Mouse (Mus musculus) MEL (cell line): ENCODE measurements around the gene Sdhaf4. TPM values are rescaled to one million over a fixed set of nuclear protein-coding genes. Genes with fewer than 3 reads are reported as not detected.

Source experiments
- DNase-seq: peaks from one replicate; pipeline ENCODE4 v3.0.0; 2011; ENCODE audit warnings: low read depth, low spot score
- H3K27ac ChIP-seq: 2 replicates; pipeline ENCODE4 v1.5.1; 2012; ENCODE audit warnings: low read depth, mild to moderate bottlenecking, control low read depth, low read length, moderate library complexity; ENCODE audit not compliant: control insufficient read depth
- H3K27me3 ChIP-seq, 2 experiments: fragments of 150-350 bp in 1 of 2; sonication (generic) in 1 of 2; 2 replicates each; pipeline ENCODE4 v1.6.1; 2012; ENCODE audit warnings: low read length in 2 of 2, mild to moderate bottlenecking in 2 of 2, improper control_type of control experiment in 1 of 2, moderate library complexity in 1 of 2; ENCODE audit not compliant: insufficient read depth in 2 of 2, control insufficient read depth in 1 of 2
- H3K36me3 ChIP-seq, 2 experiments: 2 replicates each; pipeline ENCODE4 v1.6.1; 2012 to 2014; ENCODE audit warnings: low read length in 2 of 2, improper control_type of control experiment in 1 of 2, inconsistent platforms in 1 of 2, mild to moderate bottlenecking in 1 of 2; ENCODE audit not compliant: insufficient read depth in 2 of 2, control insufficient read depth in 1 of 2
- H3K4me1 ChIP-seq, 2 experiments: fragments of 150-350 bp in 1 of 2; sonication (generic) in 1 of 2; 2 replicates each; pipeline ENCODE4 v1.6.1; 2012; ENCODE audit warnings: low read length in 2 of 2, improper control_type of control experiment in 1 of 2, mild to moderate bottlenecking in 1 of 2; ENCODE audit not compliant: insufficient read depth in 2 of 2, control insufficient read depth in 1 of 2
- H3K4me3 ChIP-seq, 2 experiments: fragments of 150-350 bp in 1 of 2; sonication (generic) in 1 of 2; 2 replicates each; pipeline ENCODE4 v1.5.1; 2012; ENCODE audit warnings: low read depth in 2 of 2, low read length in 2 of 2, mild to moderate bottlenecking in 2 of 2, moderate library complexity in 2 of 2, control low read depth in 1 of 2, improper control_type of control experiment in 1 of 2; ENCODE audit not compliant: control insufficient read depth in 1 of 2, insufficient read depth in 1 of 2
- H3K79me2 ChIP-seq: 2 replicates; pipeline ENCODE4 v1.6.1; 2012; ENCODE audit warnings: mild to moderate bottlenecking, low read length, moderate library complexity; ENCODE audit not compliant: control insufficient read depth, poor library complexity, insufficient read depth
- H3K9ac ChIP-seq: 2 replicates; pipeline ENCODE4 v1.6.1; 2012; ENCODE audit warnings: low read depth, mild to moderate bottlenecking, control low read depth, low read length, moderate library complexity; ENCODE audit not compliant: control insufficient read depth, poor library complexity, severe bottlenecking
- H3K9me3 ChIP-seq: fragments of 150-350 bp; sonication (generic); replicated peaks from 2 replicates; pipeline ENCODE4 v1.6.1; 2012; ENCODE audit warnings: mild to moderate bottlenecking, low read length, improper control_type of control experiment, moderate library complexity; ENCODE audit not compliant: insufficient read depth
- ELF1 ChIP-seq: IDR thresholded peaks from 2 replicates; pipeline ENCODE4 v1.6.1; 2014; ENCODE audit warnings: low read depth, mild to moderate bottlenecking, inconsistent platforms, low read length, improper control_type of control experiment, moderate library complexity
- ETS1 ChIP-seq: IDR thresholded peaks from 2 replicates; pipeline ENCODE4 v1.6.1; 2012; ENCODE audit warnings: low read depth, mild to moderate bottlenecking, inconsistent platforms, low read length, improper control_type of control experiment, moderate library complexity
- GABPA ChIP-seq: IDR thresholded peaks from 2 replicates; pipeline ENCODE4 v1.6.1; 2012; ENCODE audit warnings: low read depth, mild to moderate bottlenecking, inconsistent platforms, low read length, improper control_type of control experiment, moderate library complexity
- GATA1 ChIP-seq: IDR thresholded peaks from 2 replicates; pipeline ENCODE4 v1.6.1; 2011; ENCODE audit warnings: low read depth, low read length, improper control_type of control experiment
- MAX ChIP-seq: IDR thresholded peaks from 2 replicates; pipeline ENCODE4 v1.6.1; 2011; ENCODE audit warnings: low read length, improper control_type of control experiment
- MEF2A ChIP-seq: IDR thresholded peaks from 2 replicates; pipeline ENCODE4 v1.6.1; 2014; ENCODE audit warnings: low read depth, mild to moderate bottlenecking, inconsistent platforms, low read length, improper control_type of control experiment; ENCODE audit not compliant: poor library complexity, insufficient replicate concordance, severe bottlenecking; ENCODE audit errors: extremely low read depth
- MXI1 ChIP-seq: IDR thresholded peaks from 2 replicates; pipeline ENCODE4 v1.6.1; 2011; ENCODE audit warnings: mild to moderate bottlenecking, low read depth, low read length, improper control_type of control experiment
- MYB ChIP-seq: IDR thresholded peaks from 2 replicates; pipeline ENCODE4 v1.6.1; 2011; ENCODE audit warnings: mild to moderate bottlenecking, low read depth, low read length, improper control_type of control experiment
- NELFE ChIP-seq: IDR thresholded peaks from 2 replicates; pipeline ENCODE4 v1.6.1; 2011; ENCODE audit warnings: low read depth, low read length, improper control_type of control experiment
- NRF1 ChIP-seq: IDR thresholded peaks from 2 replicates; pipeline ENCODE4 v1.6.1; 2014; ENCODE audit warnings: low read depth, mild to moderate bottlenecking, inconsistent platforms, low read length, improper control_type of control experiment, moderate library complexity; ENCODE audit not compliant: poor library complexity, insufficient read depth, severe bottlenecking
- POLR2AphosphoS2 ChIP-seq: IDR thresholded peaks from 2 replicates; pipeline ENCODE4 v1.6.1; 2011; ENCODE audit warnings: low read length, improper control_type of control experiment
- RCOR1 ChIP-seq: IDR thresholded peaks from 2 replicates; pipeline ENCODE4 v1.6.1; 2012; ENCODE audit warnings: low read depth, mild to moderate bottlenecking, inconsistent platforms, low read length, improper control_type of control experiment
- TCF12 ChIP-seq: IDR thresholded peaks from 2 replicates; pipeline ENCODE4 v1.6.1; 2014; ENCODE audit warnings: low read depth, mild to moderate bottlenecking, inconsistent platforms, low read length, improper control_type of control experiment, moderate library complexity
- UBTF ChIP-seq: IDR thresholded peaks from 2 replicates; pipeline ENCODE4 v1.6.1; 2012; ENCODE audit warnings: low read depth, mild to moderate bottlenecking, inconsistent platforms, low read length, improper control_type of control experiment, moderate library complexity, borderline replicate concordance; ENCODE audit not compliant: insufficient read depth
- polyA plus RNA-seq, 2 experiments: library from polyadenylated mRNA; stranded (reverse) in 1 of 2; unstranded in 1 of 2; fragments of >175 nt in 1 of 2; fragments of >200 nt in 1 of 2; gene quantifications; 2 replicates each; pipeline versions ENCODE4 v1.2.1 to v1.2.4; 2012; ENCODE audit warnings: low replicate concordance in 2 of 2, low read depth in 1 of 2; ENCODE audit not compliant: insufficient read length in 2 of 2, insufficient read depth in 1 of 2, missing spikeins in 1 of 2
- total RNA-seq: library from RNA; depleted of rRNA; stranded (reverse); fragments of 300-350 nt; gene quantifications from 2 replicates; pipeline ENCODE4 v1.2.3, GENCODE M21; 2012

The Sdhaf4 gene
- total and polyA plus RNA-seq, 3 experiments, result 15.8 to 28.5 TPM; not detected in 1

DNA sequence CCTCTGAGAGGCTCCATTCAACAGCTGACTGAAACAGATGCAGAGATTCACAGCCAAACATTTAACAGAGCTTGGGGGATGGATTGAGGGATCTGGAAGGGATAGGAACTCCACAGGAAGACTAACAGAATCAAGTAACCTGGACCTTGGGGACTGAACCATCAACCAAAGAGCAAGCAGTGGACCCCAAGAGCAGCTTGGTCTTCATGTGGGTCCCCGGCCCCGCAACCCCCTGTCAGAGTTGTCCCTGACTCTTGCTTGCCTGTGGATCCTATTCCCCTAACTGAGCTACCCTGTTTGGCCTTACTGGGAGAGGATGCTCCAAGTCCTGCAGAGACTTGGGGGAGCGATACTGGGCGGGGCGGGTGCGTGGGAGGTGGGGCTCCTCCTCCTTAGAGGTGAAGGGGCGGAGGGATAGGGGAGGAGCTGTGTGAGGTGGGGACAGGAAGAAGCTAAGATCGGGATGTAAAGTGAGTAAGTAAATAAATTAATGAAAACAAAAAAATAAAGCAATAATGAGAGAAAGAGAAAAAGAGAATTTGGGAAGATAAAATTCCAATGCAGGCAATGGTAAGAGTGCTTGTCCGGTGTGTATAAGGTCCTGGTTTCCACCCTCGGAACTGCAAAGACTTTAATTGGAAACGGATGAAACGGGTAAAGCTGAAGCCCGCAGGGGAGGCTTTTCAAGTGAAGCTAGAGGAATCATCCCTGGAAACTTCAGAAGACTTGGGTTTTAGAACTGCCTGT is 46.6 kb downstream of the Sdhaf4 start:
- Histone ChIP-seq H3K9ac (no peak overlapping the region), H3K9me3 (no peaks in the 10 kb centered on the region), H3K36me3 (no peaks in the 10 kb centered on the region), H3K27me3 (no peaks in the 10 kb centered on the region; a peak in 1 of 4 replicates), H3K4me1 (no peaks in the 10 kb centered on the region), H3K79me2 (no peaks in the 10 kb centered on the region), H3K4me3 (no peak overlapping the region), H3K27ac (no peak overlapping the region)
- no peak for DNase-seq
- TF ChIP-seq RCOR1 (no peak), MAX (no peak), ETS1 (no peak), MEF2A (no peak), POLR2AphosphoS2 (no peak), UBTF (no peak), GATA1 (no peak), MXI1 (no peak), NRF1 (no peak), MYB (no peak)

DNA sequence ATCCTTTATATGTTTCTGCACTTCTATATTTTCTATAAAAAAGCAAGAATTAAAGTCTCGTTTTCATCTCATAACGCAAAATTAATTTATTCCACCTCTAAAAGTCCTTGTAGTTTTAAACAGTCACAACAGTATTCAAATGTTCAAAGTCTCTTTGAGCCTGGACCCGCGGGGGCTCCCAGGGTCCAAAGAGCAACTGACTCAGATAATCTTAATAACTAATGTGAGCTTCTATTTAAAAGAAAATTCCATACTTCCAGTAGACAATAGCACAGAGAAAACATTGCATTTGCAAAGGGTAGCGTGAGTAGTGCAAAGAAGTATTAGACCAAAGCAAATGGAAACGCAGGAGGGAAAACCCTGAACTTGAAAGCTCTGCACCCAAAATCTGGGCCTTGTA is 47.4 kb downstream of the Sdhaf4 start:
- Histone ChIP-seq H3K9me3 (no peaks in the 10 kb centered on the region), H3K79me2 (no peaks in the 10 kb centered on the region), H3K27ac (no peak overlapping the region), H3K4me1 (no peaks in the 10 kb centered on the region), H3K27me3 (no peaks in the 10 kb centered on the region; a peak in 1 of 4 replicates), H3K4me3 (no peak overlapping the region), H3K9ac (no peak overlapping the region), H3K36me3 (no peaks in the 10 kb centered on the region)
- no peak for DNase-seq
- no peak for TF ChIP-seq RCOR1
- no peak for TF ChIP-seq ELF1
- TF ChIP-seq NELFE, result no peak
- no peak for TF ChIP-seq GABPA
- TF ChIP-seq TCF12, result no peak
